Mouse (Mus musculus): Measurements from ENCODE around the gene Cdca3. TPM values are rescaled to one million over a fixed set of nuclear protein-coding genes. Genes with fewer than 3 reads are reported as not detected.
"Not testable (repeated sequence)": the region's sequence is repeated elsewhere in the genome, so short reads cannot be mapped to it uniquely, and the experiment has no call there.

Gene Cdca3
- total RNA-seq, 2 experiments from 2014 or later = 77.8 to 82.6 TPM

DNA sequence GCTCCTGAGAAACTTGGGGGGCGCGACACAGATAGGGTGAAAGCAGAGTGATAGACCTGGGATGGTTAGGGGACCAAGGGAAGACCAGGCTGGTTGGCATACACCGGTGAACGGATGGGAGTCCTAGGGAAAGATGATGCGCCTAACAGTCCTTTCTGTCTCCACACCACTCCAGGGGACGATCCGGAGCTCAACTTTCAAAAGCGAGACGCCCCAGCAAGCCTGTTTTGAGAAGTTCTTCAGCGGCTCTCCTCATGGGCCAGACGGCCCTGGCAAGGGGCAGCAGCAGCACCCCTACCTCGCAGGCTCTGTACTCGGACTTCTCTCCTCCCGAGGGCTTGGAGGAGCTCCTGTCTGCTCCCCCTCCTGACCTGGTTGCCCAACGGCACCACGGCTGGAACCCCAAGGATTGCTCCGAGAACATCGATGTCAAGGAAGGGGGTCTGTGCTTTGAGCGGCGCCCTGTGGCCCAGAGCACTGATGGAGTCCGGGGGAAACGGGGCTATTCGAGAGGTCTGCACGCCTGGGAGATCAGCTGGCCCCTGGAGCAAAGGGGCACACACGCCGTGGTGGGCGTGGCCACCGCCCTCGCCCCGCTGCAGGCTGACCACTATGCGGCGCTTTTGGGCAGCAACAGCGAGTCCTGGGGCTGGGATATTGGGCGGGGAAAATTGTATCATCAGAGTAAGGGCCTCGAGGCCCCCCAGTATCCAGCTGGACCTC lies 20.1 kb upstream of the Cdca3 start:
- DNase-seq = peak; percentile 91

DNA sequence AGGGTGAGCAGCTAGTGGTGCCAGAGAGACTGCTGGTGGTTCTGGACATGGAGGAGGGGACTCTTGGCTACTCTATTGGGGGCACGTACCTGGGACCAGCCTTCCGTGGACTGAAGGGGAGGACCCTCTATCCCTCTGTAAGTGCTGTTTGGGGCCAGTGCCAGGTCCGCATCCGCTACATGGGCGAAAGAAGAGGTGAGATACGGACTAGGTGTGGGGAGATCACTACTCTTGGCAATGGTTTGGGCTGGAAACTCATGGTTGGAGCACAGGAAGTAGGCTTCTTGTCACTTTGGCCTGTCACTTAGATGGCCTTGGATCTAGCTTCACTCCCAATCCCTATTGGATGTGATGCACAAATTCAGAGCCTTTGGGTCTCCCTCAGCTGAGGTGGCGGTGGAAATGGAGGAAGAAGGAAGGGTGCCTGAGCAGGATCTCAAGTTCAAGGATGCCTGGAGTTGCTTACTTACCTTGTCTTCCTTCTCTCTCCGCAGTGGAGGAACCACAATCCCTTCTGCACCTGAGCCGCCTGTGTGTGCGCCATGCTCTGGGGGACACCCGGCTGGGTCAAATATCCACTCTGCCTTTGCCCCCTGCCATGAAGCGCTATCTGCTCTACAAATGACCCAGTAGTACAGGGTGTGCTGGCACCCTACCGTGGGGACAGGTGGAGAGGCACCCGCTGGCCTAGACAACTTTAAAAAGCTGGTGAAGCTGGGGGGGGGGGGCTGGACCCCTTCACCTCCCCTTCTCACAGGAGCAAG lies 19.4 kb upstream of the Cdca3 start:
- DNase-seq = no peak

DNA sequence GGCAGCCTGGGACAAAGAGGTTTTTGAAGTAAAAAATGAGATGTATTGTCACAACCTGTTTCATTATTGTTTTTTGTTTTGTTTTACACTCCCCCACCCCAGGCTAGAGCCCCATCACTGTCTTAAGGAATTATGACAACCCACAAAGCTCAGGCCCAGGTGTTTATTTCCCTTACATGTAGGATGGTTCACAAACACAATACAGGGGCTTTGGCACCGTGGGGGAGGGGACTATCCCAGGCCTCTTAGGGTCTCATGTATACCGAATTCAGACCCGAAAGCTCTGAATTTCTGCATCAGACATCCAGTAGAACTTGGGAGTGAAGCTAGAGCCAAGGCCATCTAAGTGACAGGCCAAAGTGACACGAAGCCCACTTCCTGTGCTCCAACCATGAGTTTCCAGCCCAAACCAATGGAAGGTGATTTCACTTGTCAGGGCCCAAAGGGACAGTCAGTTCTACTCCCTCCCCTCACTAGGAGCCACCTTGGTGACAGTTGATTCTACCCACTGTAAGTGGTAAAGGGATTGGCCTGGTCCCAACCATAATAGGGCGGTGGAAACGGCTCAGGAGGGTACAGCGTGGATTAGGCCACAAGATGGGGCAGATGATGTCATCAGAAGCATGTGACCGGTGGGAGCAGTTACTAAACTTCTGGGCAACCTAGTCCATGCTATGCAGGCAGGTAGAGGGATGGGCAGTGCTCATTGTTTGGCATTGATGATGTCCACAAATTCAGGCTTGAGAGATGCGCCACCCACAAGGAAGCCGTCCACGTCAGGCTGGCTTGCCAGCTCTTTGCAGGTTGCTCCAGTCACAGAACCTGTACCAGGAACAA lies 18.6 kb upstream of the Cdca3 start:
- not testable (repeated sequence) for DNase-seq

DNA sequence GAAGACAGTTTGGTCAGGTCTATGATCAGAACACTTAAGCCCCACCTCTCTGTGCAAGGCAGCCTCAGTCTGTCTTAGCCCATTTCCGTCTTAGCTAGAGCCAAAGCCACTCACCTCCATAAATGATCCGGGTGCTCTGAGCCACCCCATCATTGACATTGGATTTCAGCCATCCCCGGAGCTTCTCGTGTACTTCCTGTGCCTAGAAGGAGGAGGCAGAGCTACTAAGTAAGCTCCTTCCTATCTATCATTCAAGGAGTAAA lies 18.0 kb upstream of the Cdca3 start:
- DNase-seq = no peak

DNA sequence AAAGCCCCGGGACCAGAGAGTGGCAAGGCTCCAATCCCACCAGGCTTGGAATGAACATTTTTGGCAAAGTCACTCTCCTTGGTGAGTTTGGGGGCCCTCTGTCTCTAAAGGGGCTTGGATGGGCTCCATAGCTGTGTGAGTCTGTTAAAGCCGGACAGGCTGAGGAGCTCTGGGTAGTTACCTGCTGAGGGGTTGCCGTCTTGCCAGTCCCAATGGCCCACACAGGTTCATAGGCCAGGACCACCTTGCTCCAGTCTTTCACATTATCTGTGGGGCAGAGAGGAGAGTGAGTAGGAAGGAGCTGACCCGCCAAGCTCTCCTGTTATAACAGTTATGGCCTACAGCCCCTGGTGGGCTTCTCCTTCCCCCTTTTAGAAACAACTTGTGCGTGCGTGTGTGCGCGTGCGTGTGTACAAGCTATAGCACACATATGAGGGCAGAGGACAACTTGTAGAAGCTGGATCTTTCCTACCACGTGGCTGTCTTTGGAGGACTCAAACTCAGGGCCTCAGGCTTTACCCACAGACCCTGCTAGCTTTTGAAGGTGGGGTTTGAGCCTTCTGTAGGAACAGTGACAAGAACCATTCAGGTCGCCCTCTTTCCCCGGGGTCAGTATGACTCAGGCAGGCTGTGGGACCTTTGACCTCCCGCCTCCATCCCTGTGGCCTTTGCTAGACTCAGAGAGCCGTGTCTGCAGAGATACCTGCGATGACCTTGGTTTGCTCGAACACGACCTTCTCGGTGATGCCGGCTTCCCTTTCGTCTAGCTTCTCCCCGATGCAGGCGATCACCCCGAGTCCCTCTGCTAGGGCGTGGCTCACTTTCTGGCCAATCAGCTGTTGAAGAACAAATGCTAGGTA lies 17.4 kb upstream of the Cdca3 start:
- no peak for DNase-seq

DNA sequence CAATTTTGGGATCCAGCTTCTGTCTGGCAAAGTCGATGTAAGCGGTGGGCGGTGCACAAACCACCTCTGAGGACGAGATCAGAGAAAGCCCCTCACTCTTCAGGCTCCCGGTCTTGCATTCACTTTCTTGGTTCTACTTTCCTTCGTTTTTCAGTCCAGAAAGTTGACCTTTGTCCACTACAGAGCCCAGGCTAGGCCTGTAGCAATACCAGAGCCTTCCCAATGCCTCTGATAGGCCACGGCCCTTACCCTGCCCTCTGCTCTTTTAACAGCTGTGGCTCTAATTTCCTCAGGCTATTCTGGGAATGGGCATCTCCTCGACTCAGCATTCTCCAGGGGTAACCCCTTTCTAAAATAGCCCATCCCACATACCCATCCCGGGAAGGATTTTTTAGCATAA lies 16.5 kb upstream of the Cdca3 start:
- DNase-seq = no peak

DNA sequence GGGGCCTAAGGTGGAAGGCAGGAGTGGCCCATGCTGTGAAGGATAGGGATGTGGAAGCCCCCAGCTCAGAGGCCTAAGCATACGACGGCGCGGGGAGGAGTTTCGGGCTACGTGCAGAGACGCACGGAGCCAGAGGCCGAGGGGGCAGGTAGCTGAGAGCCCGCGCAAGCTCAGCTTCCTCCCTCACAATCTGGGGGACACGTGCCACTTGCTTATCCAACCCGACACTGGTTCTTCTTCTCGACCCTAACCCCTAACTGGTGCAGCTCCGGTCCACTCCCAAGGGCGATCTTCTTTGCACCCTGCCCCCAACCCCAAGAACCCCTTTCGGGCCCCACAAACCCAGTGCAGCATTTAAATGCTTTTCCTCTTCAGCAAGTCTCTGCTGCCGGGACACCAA lies 15.9 kb upstream of the Cdca3 start:
- peak; percentile 77 for DNase-seq

DNA sequence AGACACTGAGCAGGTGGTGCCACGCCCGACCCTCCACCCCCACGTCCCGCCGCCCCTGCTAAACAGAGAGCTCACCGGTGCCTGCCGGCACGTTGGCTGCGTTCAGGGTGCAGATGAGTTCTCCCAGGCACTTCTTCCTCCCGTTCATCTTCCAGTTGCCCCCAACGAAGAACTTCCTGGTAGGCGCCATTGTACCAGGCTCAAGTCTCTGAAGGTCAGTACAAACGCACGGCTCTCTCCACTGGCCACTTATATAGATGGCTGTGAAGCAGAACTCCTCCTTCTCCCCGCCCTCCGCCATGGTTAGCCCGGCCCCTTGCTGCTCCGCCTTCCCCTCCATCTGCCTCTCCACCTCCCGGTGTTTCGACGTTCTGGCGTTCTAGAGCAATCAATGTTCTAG lies 15.4 kb upstream of the Cdca3 start, which contains the start of gene Tpi1:
Gene Tpi1 (minus strand): TSS at position 364 of the 400 bp plus-strand sequence.
- DNase-seq = peak; percentile 95

DNA sequence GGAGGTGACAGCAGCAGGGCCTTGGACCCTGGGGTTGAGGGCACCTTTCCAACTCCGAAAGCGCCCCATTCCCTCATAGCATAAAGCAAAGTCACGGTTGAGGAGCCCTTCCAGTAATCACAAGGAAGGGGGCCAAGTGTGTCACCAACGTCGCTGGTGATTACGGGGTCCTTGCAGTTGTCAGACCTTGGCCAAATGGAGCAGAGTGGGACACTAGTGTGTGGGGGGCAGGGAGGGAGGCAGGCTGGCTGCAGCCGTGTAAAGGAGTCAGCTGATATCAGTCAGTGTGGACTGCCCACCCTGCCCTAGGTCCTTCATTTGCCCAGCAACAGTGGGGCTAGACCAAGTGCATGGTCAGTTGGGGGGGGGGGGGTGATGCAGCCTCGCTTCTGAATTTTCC lies 14.9 kb upstream of the Cdca3 start:
- DNase-seq = peak; percentile 38

DNA sequence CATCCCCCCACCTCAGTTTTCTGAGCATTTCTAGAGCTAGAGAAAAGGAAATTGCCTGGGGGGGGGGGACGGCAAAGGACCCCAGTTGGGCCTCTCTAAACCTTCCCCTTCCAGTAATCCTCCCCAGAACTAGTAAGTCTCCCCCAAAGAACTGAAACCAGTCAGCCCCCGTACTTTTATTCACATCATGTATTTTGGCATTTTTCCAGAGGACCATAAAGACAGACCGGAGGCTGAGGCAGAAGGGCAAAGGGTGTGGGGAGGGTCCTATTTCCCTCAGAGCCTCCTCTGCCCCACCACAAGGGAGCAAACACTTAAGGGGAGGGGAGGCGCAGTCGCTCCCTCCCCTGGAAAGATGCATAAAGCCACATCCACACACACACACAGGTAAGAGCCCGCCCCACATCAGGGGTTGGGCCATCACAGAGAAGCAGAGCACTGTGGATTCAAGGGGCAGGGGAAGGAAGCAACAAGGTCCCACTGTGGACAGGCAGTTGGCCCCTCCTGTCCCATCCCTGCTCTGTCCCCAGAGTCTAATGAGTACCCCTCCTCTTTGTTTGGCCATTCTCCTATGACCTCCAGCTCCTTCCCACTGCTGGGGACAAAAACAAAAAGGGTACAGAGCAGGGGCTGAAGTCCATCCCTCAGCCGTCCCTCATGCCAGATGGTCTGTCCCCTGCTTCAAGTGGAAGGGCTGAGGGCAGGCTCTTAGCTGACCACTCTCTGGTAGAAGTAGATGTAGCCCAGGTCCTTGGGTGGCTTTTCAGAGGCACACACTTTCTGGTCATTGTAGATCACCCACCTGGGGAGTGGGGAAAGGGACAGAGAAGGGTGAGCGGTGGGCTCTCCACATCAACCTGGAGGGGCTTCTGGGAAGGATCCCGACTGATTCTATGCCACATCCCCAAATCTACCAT lies 14.2 kb upstream of the Cdca3 start:
- DNase-seq = no peak

DNA sequence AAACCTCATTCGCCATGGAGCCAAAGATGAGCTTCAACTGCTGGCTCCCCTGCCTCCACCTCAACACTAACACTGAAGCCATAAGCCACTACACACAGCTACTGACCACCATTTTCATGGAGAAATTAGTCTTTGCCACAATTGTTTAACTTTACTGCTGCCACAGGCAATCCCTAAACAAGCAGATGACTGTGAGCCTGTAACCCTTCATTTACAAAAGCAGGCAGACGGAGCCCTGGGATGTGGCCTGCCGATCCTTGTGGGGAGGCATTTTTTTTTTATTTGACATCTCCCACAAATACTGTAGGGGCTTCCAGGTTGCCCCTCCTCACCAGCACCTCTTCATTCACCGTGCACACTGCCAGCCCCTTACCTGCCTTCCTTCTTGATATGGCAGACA lies 12.7 kb upstream of the Cdca3 start:
- no peak for DNase-seq

DNA sequence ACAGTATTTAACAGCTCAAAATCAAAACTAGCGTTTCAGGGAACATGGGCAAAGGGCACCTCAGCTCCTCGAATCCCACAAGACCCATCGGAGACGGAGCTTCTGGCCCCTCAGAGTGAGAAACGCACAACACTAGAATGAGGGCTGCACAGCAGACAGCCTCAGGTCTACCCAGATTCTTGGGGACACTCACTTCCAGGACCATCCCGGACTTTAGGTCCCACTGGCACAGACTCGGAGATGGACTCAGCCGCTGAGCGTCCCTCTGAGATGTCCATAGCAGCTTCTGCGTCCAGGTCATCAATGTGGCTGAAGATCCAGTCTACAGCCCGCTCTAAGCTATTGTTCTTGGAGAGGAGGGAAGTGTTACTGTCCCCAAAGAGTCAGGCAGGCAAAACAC lies 12.2 kb upstream of the Cdca3 start:
- DNase-seq = no peak

DNA sequence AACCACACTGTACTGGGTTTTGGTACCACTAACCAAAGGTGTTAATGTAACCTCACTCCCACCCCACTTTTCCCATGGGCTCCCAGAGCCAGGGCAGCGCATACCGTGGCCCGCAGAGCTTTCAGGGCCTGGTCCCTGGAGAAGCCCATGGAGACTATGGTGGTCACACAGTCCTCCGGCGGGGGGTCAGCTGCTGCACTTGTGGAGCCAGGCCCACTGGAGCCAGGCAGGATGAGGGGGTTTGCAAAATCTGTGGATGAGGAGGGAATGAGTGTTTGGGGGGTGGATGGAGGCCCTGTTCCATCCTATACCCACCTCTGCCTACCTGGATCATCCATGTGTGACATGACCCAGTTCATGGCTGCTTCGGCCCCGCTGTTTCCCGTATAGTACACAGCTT lies 11.8 kb upstream of the Cdca3 start:
- no peak for DNase-seq

DNA sequence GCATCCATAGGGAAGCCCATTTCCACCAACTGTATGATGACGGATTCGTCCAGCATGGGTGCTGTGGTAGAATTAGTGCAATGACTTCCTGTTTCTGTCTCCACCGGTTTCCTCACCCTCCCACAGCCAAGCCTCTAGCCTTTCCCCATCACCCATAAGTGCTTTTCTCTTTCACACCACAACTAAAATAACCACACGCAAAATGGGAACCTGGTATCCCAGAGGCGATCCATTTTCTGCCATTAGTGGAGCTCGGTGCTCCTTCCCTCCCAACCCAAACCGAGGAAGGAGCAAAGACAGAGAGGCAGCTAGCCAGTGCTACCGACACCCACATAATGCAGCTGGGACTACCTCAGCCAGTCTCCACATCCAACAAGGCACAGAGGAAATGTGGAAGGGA lies 11.4 kb upstream of the Cdca3 start:
- DNase-seq = no peak

DNA sequence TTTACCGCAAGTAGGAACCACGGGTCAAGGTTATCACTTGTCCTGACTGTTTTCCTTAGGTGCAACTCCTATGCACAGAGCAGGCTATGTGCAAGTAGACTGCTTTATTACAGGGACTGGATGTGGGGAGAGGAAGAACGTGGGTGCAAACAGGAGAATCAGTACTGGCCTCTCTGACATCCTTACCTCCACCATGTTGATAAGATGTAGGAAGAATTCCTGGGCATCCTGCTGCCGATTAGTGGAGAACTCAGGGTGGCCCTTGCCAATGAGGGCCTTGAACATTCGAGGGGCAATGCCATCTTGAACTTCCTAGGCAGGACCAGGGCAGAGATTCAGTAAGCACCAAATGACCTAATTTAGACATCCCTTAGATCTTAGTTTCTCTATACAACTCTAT lies 8.5 kb upstream of the Cdca3 start:
- DNase-seq = no peak

DNA sequence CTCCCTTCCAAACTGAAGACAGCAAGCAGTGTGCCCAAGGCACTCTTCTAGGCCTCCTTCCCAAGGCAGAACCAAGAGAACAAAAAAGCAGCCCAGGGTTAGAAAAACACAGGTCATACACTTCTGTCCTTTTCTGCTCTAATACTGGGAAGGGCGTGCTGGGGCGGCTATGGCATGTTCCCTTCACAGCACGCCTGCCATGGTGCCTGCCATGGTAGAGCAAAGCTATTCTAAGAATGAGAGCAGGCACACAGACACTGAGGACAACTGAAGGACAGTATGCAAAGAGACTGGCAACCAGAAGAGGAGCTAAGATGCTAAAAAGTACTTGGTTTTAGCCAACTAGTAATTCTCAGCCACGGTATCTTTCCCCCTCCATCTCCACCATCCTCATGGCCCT lies 7.3 kb upstream of the Cdca3 start:
- DNase-seq = no peak

DNA sequence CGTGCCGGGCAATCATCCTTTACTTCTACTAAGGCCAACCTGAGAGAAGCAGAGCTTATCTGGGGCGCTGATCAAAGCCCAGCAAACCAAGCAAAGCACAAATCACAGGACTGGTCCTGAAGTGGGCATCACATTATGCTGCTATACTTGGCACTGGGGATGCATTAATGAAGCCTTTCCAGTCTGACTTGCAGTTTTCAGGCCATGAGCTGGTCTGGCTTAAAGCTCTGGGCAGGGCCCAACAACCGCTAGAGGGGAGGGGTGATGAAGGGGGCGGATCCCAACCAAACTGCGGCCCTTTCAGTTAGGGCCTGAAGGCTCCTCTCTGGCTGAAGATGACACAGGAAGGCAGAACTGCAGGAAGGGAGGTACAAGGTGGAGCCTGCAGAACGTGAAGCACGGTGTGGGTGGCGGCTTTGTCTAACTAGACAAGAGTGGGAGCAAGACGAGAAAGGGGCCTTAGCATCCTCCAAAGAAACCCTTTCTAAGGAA lies 1.2 kb upstream of the Cdca3 start:
- peak; percentile 48 for DNase-seq

DNA sequence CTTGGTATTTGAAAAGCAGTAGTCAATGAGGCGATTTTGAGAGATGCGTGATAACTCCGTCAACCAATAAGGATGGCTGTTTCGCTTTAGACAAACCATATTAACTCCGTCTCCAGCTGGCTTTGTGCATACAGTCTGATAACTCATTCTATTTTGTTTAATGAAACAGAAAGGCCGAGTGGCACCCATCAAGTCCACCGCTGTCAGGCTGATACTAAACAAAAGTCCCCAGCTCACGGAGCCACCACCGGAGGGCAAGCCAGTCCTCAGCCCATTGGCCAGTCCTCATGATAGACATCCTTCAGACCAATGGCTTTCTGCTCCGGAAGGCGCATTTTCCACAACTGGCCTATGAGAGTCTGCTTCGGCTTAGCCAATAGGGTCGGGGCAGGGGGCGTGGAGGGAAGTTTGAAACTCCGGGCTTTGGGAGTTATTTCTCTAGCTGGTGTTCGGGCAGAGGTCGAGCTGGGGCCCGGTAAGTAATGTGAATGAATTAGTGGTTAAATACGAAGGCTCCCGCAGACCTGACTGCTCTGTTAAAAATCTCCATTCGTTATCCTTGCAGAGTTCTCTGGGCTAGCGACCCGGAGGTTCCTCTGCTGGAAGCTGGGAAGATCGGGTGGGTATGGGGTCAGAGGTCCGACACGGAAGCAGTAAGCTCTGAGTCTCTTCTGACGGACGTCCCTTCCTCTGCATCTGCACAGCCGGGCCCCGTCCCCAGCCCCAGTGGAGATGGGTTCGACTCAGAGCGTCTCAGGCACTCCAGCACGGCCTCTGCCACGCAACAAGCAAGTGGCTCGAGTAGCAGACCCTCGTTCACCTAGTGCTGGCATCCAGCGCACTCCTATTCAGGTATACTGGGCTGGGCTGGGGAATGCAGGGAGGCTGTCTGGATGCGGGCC lies 703 bp downstream of the Cdca3 start:
- peak; percentile 94 for DNase-seq

DNA sequence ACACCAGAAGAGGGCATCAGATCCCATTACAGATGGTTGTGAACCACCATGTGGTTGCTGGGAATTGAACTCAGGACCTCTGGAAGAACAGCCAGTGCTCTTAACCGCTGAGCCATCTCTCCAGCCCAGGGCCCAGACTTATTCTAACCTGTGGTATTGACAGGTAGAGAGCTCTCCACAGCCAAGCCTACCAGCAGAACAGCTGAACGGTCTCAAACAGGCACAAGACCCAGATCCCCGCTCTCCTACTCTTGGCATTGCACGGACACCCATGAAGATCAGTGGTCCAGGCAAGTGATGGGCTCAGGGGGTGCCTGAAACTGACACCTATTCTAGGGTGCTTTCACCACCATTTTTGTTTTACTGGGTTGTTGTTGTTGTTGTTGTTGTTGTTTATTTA lies 1.9 kb downstream of the Cdca3 start:
- not testable (repeated sequence) for DNase-seq

DNA sequence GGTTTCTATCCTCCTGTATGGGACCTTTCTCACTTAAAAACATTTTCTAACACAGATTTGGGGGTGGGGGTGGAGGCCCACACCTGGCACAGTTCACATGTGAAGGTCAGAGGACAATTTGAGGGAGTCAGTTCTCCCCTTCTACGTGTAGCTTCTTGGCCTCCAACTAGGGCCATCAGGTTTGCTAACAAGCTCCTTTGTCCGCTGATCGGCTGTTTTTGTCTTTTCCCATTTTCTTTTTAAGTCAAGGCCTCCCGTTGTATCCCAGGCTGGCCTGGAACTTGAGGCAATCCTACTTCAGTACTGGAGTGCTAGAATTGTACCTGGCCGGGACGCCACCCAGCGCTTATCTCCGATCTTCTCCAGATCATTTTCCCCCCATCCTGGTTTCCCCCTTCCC lies 2.3 kb downstream of the Cdca3 start:
- no peak for DNase-seq

Data from heart, postnatal 4 days (tissue).